Mouse (Mus musculus) liver, postnatal 0 days (tissue): ENCODE results near the gene Bnipl.

Experiments
- CTCF ChIP-seq: sonication (generic); IDR thresholded peaks from 2 replicates; pipeline ENCODE4 v1.5.1; 2016; ENCODE audit warnings: antibody characterized with exemption, low read depth
- EP300 ChIP-seq: IDR thresholded peaks from 2 replicates; pipeline ENCODE4 v1.6.1; 2016; ENCODE audit warnings: antibody characterized with exemption, low read depth, mild to moderate bottlenecking

GRCm38 (mm10) chr3:95240900-95241299 lies 10.1 kb downstream of the Bnipl start:
- no peak for TF ChIP-seq CTCF
- no peak for TF ChIP-seq EP300
